In the genomic region with DNA sequence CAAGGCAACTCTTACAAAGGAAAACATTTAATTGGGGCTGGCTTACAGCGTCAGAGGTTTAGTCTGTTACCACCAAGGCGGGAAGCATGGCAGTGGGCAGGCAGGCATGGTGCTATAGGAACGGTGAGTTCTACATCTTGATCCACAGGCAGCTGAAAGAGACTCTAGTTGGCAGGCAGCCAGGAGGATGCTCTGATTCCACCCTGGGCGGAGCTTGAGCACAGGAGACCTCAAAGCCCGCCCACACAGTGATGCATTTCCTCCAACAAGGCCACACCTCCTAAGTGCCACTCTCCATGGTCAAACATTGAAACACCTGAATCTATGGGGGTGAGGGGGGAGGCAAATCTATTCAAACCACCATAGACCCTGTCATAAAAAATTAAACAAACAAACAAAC, we compare ENCODE assay signal across 18 mouse cellular contexts. TPM values are rescaled to one million over a fixed set of nuclear protein-coding genes. Genes with fewer than 3 reads are reported as not detected.
DNase-seq lines count a peak whose midpoint lies in the region; ATAC-seq lines count a peak whose summit lies in the region.
"Had no signal": no experiment of that assay in that cellular context is flagged by ENCODE, and none has a peak within 500 bp of the region (broad histone marks: within the 10 kb centered on the region; RNA-seq: fewer than 3 reads in every experiment).

No protein-coding gene starts in this region.

- H3K9ac ChIP-seq in forebrain, embryonic 14.5 days (ENCODE audit: low read length): no peak overlapping the region
- H3K9ac ChIP-seq: limb, embryonic 12.5 days; lung, embryonic 15.5 days had no signal

- H3K4me2 ChIP-seq in forebrain, embryonic 14.5 days (ENCODE audit: low read length): no peak overlapping the region
- H3K4me2 ChIP-seq: limb, embryonic 12.5 days; lung, embryonic 15.5 days had no signal

- H3K4me1 ChIP-seq in forebrain, embryonic 14.5 days (ENCODE audit: control insufficient read depth, insufficient read depth, low read length): no peaks in the 10 kb centered on the region
- H3K4me1 ChIP-seq in forebrain, embryonic 10.5 days: peaks cover 11% of the 10 kb centered on the region
- H3K4me1 ChIP-seq: lung, embryonic 15.5 days had no signal

- H3K4me3 ChIP-seq in forebrain, embryonic 14.5 days (ENCODE audit: low read depth, low read length): no peak overlapping the region
- H3K4me3 ChIP-seq in forebrain, embryonic 10.5 days: no peak overlapping the region
- H3K4me3 ChIP-seq: erythroblast, embryonic 14.5 days; limb, embryonic 12.5 days; lung, embryonic 15.5 days; midbrain, embryonic 10.5 days had no signal

- no peak overlapping the region for H3K27ac ChIP-seq in forebrain, embryonic 14.5 days (ENCODE audit: low read depth, low read length)
- no peak overlapping the region for H3K27ac ChIP-seq in forebrain, embryonic 10.5 days
- H3K27ac ChIP-seq: limb, embryonic 12.5 days; lung, embryonic 15.5 days; midbrain, embryonic 10.5 days had no signal

- H3K36me3 ChIP-seq in forebrain, embryonic 14.5 days (ENCODE audit: control insufficient read depth, insufficient read depth, low read length): no peaks in the 10 kb centered on the region
- no peaks in the 10 kb centered on the region for H3K36me3 ChIP-seq in forebrain, embryonic 10.5 days (replicated peaks)
- H3K36me3 ChIP-seq: limb, embryonic 12.5 days; lung, embryonic 15.5 days; midbrain, embryonic 10.5 days had no signal

- H3K27me3 ChIP-seq in forebrain, embryonic 14.5 days (replicated peaks; ENCODE audit: control insufficient read depth, insufficient read depth, low read length): no peaks in the 10 kb centered on the region
- H3K27me3 ChIP-seq in forebrain, embryonic 10.5 days (ENCODE audit: poor library complexity, severe bottlenecking): no peaks in the 10 kb centered on the region
- H3K27me3 ChIP-seq: lung, embryonic 15.5 days had no signal

- 69% methylated on average over 5 of the region's 5 CpGs for WGBS in forebrain, embryonic 14.5 days
- 89% methylated on average over 5 of the region's 5 CpGs for WGBS in forebrain, embryonic 10.5 days

- no peak for ATAC-seq in forebrain, embryonic 14.5 days
- ATAC-seq in megakaryocyte progenitor cell, adult 5-6 weeks (replicated peaks; ENCODE audit: poor library complexity): peak; percentile 34; the same call in 1 of the 2 replicates
- ATAC-seq in erythroid progenitor cell, adult 5-6 weeks (replicated peaks; ENCODE audit: low FRiP score, poor library complexity, severe bottlenecking): no peak
- ATAC-seq: hindbrain, embryonic 16.5 days had no signal

- H3K9me3 ChIP-seq in forebrain, embryonic 14.5 days (replicated peaks; ENCODE audit: control insufficient read depth, low read length): no peaks in the 10 kb centered on the region
- H3K9me3 ChIP-seq in forebrain, embryonic 10.5 days: no peaks in the 10 kb centered on the region
- H3K9me3 ChIP-seq: limb, embryonic 12.5 days; lung, embryonic 15.5 days; midbrain, embryonic 10.5 days had no signal

- peak; percentile 8 for DNase-seq in forebrain, embryonic 14.5 days (ENCODE audit: low spot score)
- no peak for DNase-seq in forebrain, embryonic 10.5 days (ENCODE audit: extremely low spot score, low spot score)
- peak; percentile 65 for DNase-seq in retina, postnatal 1 day
- DNase-seq in retina, embryonic 14.5 days (ENCODE audit: low spot score): no peak
- DNase-seq in MEL-GATA-1-ER (ENCODE audit: extremely low read depth, low read depth): peak; percentile 7
- no peak for DNase-seq in heart, adult 18-20 months
- DNase-seq: cerebellum, adult 2 months; heart, postnatal 10 days; kidney, adult 2 months; layer of hippocampus, postnatal 36 days; right cerebral cortex, postnatal 4 days had no signal

RNA-seq across cellular contexts. Expression of gene Prss45, which starts 1.4 kb away (rescaled TPM):
- 0.38 TPM in 1 of 2 replicates, not detected in the other for polyA plus RNA-seq in forebrain, embryonic 14.5 days (2014; fragmentation: Nextera tagmentation; extraction: Ambion mirVana)
- not detected in 2 replicates for polyA plus RNA-seq in forebrain, embryonic 10.5 days (2016; fragmentation: Nextera tagmentation; extraction: Ambion mirVana)
- not detected in 2 replicates for total RNA-seq in megakaryocyte progenitor cell, adult 5-6 weeks (2015)
- total RNA-seq in megakaryocyte progenitor cell, adult 5-6 weeks (2017): not detected in 2 replicates
- total RNA-seq in erythroid progenitor cell, adult 5-6 weeks (2015; ENCODE audit: low replicate concordance): not detected in 2 replicates
- not detected in 2 replicates for total RNA-seq in erythroid progenitor cell, adult 5-6 weeks (2017; ENCODE audit: low replicate concordance)
- not detected for total RNA-seq in heart, adult 18-20 months (2021)
- total RNA-seq: heart, postnatal 10 days had no signal
- polyA plus RNA-seq: erythroblast, embryonic 14.5 days; kidney, adult 2 months; limb, embryonic 12.5 days; lung, embryonic 15.5 days; midbrain, embryonic 10.5 days had no signal

RNA-seq across cellular contexts. Expression of gene Prss43, which starts 6.5 kb away (rescaled TPM):
- not detected in 2 replicates for polyA plus RNA-seq in forebrain, embryonic 14.5 days (2014; fragmentation: Nextera tagmentation; extraction: Ambion mirVana)
- not detected in 2 replicates for polyA plus RNA-seq in forebrain, embryonic 10.5 days (2016; fragmentation: Nextera tagmentation; extraction: Ambion mirVana)
- not detected in 2 replicates for total RNA-seq in megakaryocyte progenitor cell, adult 5-6 weeks (2015)
- not detected in 2 replicates for total RNA-seq in megakaryocyte progenitor cell, adult 5-6 weeks (2017)
- total RNA-seq in erythroid progenitor cell, adult 5-6 weeks (2015; ENCODE audit: low replicate concordance): not detected in 2 replicates
- not detected in 2 replicates for total RNA-seq in erythroid progenitor cell, adult 5-6 weeks (2017; ENCODE audit: low replicate concordance)
- total RNA-seq in heart, adult 18-20 months (2021): not detected
- total RNA-seq: heart, postnatal 10 days; layer of hippocampus, postnatal 36 days had no signal
- polyA plus RNA-seq: erythroblast, embryonic 14.5 days; kidney, adult 2 months; limb, embryonic 12.5 days; lung, embryonic 15.5 days; midbrain, embryonic 10.5 days had no signal

RNA-seq across cellular contexts. Expression of gene Prss46, which starts 11.3 kb away (rescaled TPM):
- not detected in 2 replicates for polyA plus RNA-seq in forebrain, embryonic 14.5 days (2014; fragmentation: Nextera tagmentation; extraction: Ambion mirVana)
- not detected in 2 replicates for polyA plus RNA-seq in forebrain, embryonic 10.5 days (2016; fragmentation: Nextera tagmentation; extraction: Ambion mirVana)
- total RNA-seq in megakaryocyte progenitor cell, adult 5-6 weeks (2015): not detected in 2 replicates
- total RNA-seq in megakaryocyte progenitor cell, adult 5-6 weeks (2017): not detected in 2 replicates
- total RNA-seq in erythroid progenitor cell, adult 5-6 weeks (2015; ENCODE audit: low replicate concordance): not detected in 2 replicates
- not detected in 2 replicates for total RNA-seq in erythroid progenitor cell, adult 5-6 weeks (2017; ENCODE audit: low replicate concordance)
- not detected for total RNA-seq in heart, adult 18-20 months (2021)
- total RNA-seq: heart, postnatal 10 days; layer of hippocampus, postnatal 36 days had no signal
- polyA plus RNA-seq: cerebellum, adult 2 months; erythroblast, embryonic 14.5 days; hindbrain, embryonic 16.5 days; kidney, adult 2 months; limb, embryonic 12.5 days; lung, embryonic 15.5 days; midbrain, embryonic 10.5 days had no signal

RNA-seq across cellular contexts. Expression of gene Prss44, which starts 19.2 kb away (rescaled TPM):
- not detected in 2 replicates for polyA plus RNA-seq in forebrain, embryonic 14.5 days (2014; fragmentation: Nextera tagmentation; extraction: Ambion mirVana)
- polyA plus RNA-seq in forebrain, embryonic 10.5 days (2016; fragmentation: Nextera tagmentation; extraction: Ambion mirVana): not detected in 2 replicates
- not detected in 2 replicates for total RNA-seq in megakaryocyte progenitor cell, adult 5-6 weeks (2015)
- not detected in 2 replicates for total RNA-seq in megakaryocyte progenitor cell, adult 5-6 weeks (2017)
- total RNA-seq in erythroid progenitor cell, adult 5-6 weeks (2015; ENCODE audit: low replicate concordance): not detected in 2 replicates
- total RNA-seq in erythroid progenitor cell, adult 5-6 weeks (2017; ENCODE audit: low replicate concordance): not detected in 2 replicates
- total RNA-seq in heart, adult 18-20 months (2021): not detected
- total RNA-seq: heart, postnatal 10 days; layer of hippocampus, postnatal 36 days had no signal
- polyA plus RNA-seq: cerebellum, adult 2 months; hindbrain, embryonic 16.5 days; kidney, adult 2 months; limb, embryonic 12.5 days; lung, embryonic 15.5 days; midbrain, embryonic 10.5 days had no signal

RNA-seq across cellular contexts. Expression of gene Prss50, which starts 24.7 kb away (rescaled TPM):
- not detected in 2 replicates for polyA plus RNA-seq in forebrain, embryonic 14.5 days (2014; fragmentation: Nextera tagmentation; extraction: Ambion mirVana)
- 0.76 and 1.1 TPM in 2 replicates for polyA plus RNA-seq in forebrain, embryonic 10.5 days (2016; fragmentation: Nextera tagmentation; extraction: Ambion mirVana)
- 2.3 and 10.4 TPM in 2 replicates for total RNA-seq in megakaryocyte progenitor cell, adult 5-6 weeks (2015)
- 1.4 and 1.6 TPM in 2 replicates for total RNA-seq in megakaryocyte progenitor cell, adult 5-6 weeks (2017)
- total RNA-seq in erythroid progenitor cell, adult 5-6 weeks (2015; ENCODE audit: low replicate concordance): not detected in 2 replicates
- not detected in 2 replicates for total RNA-seq in erythroid progenitor cell, adult 5-6 weeks (2017; ENCODE audit: low replicate concordance)
- total RNA-seq in heart, adult 18-20 months (2021): not detected
- total RNA-seq: heart, postnatal 10 days had no signal
- polyA plus RNA-seq: kidney, adult 2 months; lung, embryonic 15.5 days had no signal

Comparison
In these comparisons a context has a peak if more than half of its experiments do, and no peak if none do; other contexts are left out.
1. DNase-seq: peak in forebrain, embryonic 14.5 days (single experiment), retina, postnatal 1 day (single experiment) and MEL-GATA-1-ER (single experiment); none in forebrain, embryonic 10.5 days (single experiment), retina, embryonic 14.5 days (single experiment) and heart, adult 18-20 months (0 of 2).